Mouse (Mus musculus): ENCODE data around the gene Ehd1. TPM values are rescaled to one million over a fixed set of nuclear protein-coding genes. Genes with fewer than 3 reads are reported as not detected.

The Ehd1 gene
- polyA plus RNA-seq, 1 experiment = 285 TPM

DNA sequence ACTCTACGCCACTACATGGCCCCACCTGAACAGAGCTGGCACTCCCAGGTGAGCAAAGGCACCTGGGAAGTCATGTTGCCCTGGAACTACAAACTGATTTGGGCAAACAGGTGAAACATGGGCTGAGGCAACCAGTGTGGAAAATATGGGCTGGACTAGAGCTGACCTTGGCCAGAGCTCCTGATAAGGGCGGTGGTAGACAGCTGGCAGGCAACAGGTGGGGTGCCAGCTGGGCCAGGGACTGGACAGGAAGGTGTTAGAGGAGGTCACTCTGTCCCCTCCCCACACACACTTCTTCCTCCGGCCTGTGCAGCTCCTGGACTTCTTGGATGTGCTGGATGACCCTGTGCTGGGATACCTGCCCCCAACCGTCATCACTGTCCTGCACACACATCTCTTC lies 23.5 kb upstream of the Ehd1 start:
- Histone ChIP-seq H3K27ac (ENCODE audit: insufficient read depth, low read length) (no peak overlapping the region), H3K4me3 (ENCODE audit: extremely low read depth, insufficient read depth, insufficient read length) (no peak overlapping the region), H3K36me3 (ENCODE audit: control insufficient read depth, insufficient read depth, low read length) (peaks cover 78% of the 10 kb centered on the region), H3K27me3 (ENCODE audit: control insufficient read depth, insufficient read depth, low read length) (no peaks in the 10 kb centered on the region), H3K4me1 (ENCODE audit: control insufficient read depth, insufficient read depth, insufficient read length) (no peaks in the 10 kb centered on the region)
- DNase-seq (ENCODE audit: low read depth in 1 of 2, low spot score in 2 of 2) = no peak
- TF ChIP-seq CTCF (IDR thresholded peaks at IDR 0.05; ENCODE audit: extremely low read depth, insufficient read depth, insufficient read length, insufficient replicate concordance) (no peak), POLR2A (IDR thresholded peaks at IDR 0.05; ENCODE audit: low read depth, low read length) (no peak)
- 92% methylated on average over 4 of the region's 4 CpGs for whole genome bisulfite sequencing

DNA sequence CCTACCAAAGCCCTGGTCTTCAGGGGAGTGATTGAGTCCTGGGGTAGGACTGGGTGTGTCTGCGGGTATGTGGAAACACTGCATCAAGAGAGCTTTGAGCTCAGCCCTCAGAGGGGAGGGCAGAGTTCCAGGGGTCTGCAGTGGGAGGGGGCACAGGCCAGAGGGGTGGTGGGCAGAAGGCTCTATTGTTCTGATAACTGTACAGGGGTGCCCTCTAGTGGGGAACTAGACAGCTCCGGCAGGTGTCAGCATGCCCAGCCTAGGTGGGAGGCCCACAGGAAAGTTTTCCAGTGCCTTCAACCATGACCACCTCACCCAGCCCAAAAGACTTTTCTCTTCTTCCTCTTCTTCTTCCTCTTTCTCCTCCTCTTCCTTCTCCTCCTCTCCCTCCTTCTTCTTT lies 16.1 kb upstream of the Ehd1 start:
- Histone ChIP-seq H3K27ac (ENCODE audit: insufficient read depth, low read length) (no peak overlapping the region), H3K4me3 (ENCODE audit: extremely low read depth, insufficient read depth, insufficient read length) (no peak overlapping the region), H3K4me1 (ENCODE audit: control insufficient read depth, insufficient read depth, insufficient read length) (no peaks in the 10 kb centered on the region), H3K27me3 (ENCODE audit: control insufficient read depth, insufficient read depth, low read length) (no peaks in the 10 kb centered on the region), H3K36me3 (ENCODE audit: control insufficient read depth, insufficient read depth, low read length) (peaks cover 42% of the 10 kb centered on the region)
- 69% methylated on average over 2 of the region's 2 CpGs for WGBS
- TF ChIP-seq CTCF (IDR thresholded peaks at IDR 0.05; ENCODE audit: extremely low read depth, insufficient read depth, insufficient read length, insufficient replicate concordance) = peak; percentile 54; the same call in 1 of the 2 replicates
- TF ChIP-seq POLR2A (IDR thresholded peaks at IDR 0.05; ENCODE audit: low read depth, low read length) = no peak
- DNase-seq (ENCODE audit: low read depth in 1 of 2, low spot score in 2 of 2) = peak in 1 of 2 experiments; percentile 34

DNA sequence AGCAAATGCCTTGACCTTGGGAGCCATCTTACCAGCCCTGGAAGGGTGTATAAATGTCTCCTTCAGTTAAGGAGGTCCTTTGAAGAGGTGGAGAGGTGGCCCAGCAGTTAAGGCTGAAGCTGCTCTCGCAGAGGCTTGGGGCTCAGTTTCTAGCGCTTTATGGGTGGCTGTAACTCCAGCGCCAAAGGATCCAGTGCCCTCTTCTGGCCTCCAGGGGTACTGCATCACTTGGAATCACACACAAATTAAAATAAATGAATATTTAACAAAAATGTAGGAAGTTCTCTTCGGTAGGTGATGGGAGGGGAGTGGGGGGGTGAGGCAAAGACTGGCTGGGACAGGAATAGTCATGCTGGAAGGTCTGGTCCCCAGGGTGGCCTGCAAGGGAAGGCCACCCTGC lies 15.6 kb upstream of the Ehd1 start:
- no peak for DNase-seq (ENCODE audit: low read depth in 1 of 2, low spot score in 2 of 2)
- H3K27me3 ChIP-seq (ENCODE audit: control insufficient read depth, insufficient read depth, low read length) = no peaks in the 10 kb centered on the region
- 85% methylated on average over 4 of the region's 4 CpGs for WGBS
- peaks cover 37% of the 10 kb centered on the region for H3K36me3 ChIP-seq (ENCODE audit: control insufficient read depth, insufficient read depth, low read length)
- no peak for TF ChIP-seq CTCF (IDR thresholded peaks at IDR 0.05; ENCODE audit: extremely low read depth, insufficient read depth, insufficient read length, insufficient replicate concordance)
- no peak for TF ChIP-seq POLR2A (IDR thresholded peaks at IDR 0.05; ENCODE audit: low read depth, low read length)
- no peaks in the 10 kb centered on the region for H3K4me1 ChIP-seq (ENCODE audit: control insufficient read depth, insufficient read depth, insufficient read length)
- no peak overlapping the region for H3K4me3 ChIP-seq (ENCODE audit: extremely low read depth, insufficient read depth, insufficient read length)
- no peak overlapping the region for H3K27ac ChIP-seq (ENCODE audit: insufficient read depth, low read length)

DNA sequence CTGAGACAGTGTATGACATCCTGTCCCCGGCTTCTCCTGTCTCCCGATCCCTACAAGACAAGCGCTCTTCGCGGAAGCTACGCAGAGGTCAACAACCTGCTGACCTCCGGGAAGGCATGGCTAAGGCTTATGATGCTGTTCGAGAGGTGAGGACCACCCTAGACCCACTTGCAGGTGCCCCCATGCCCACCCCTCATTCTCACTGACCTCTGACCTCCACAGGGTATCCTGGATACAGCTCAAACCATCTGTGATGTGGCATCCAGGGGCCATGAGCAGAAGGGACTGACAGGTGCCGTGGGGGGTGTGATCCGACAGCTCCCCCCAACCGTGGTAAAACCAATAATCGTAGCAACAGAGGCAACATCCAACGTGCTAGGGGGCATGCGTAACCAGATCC lies 15.1 kb upstream of the Ehd1 start:
- Histone ChIP-seq H3K27me3 (ENCODE audit: control insufficient read depth, insufficient read depth, low read length) (no peaks in the 10 kb centered on the region), H3K4me1 (ENCODE audit: control insufficient read depth, insufficient read depth, insufficient read length) (no peaks in the 10 kb centered on the region), H3K27ac (ENCODE audit: insufficient read depth, low read length) (no peak overlapping the region), H3K4me3 (ENCODE audit: extremely low read depth, insufficient read depth, insufficient read length) (no peak overlapping the region), H3K36me3 (ENCODE audit: control insufficient read depth, insufficient read depth, low read length) (peaks cover 34% of the 10 kb centered on the region)
- DNase-seq (ENCODE audit: low read depth in 1 of 2, low spot score in 2 of 2) = no peak
- no peak for TF ChIP-seq CTCF (IDR thresholded peaks at IDR 0.05; ENCODE audit: extremely low read depth, insufficient read depth, insufficient read length, insufficient replicate concordance)
- no peak for TF ChIP-seq POLR2A (IDR thresholded peaks at IDR 0.05; ENCODE audit: low read depth, low read length)
- 98% methylated on average over 14 of the region's 14 CpGs for WGBS

DNA sequence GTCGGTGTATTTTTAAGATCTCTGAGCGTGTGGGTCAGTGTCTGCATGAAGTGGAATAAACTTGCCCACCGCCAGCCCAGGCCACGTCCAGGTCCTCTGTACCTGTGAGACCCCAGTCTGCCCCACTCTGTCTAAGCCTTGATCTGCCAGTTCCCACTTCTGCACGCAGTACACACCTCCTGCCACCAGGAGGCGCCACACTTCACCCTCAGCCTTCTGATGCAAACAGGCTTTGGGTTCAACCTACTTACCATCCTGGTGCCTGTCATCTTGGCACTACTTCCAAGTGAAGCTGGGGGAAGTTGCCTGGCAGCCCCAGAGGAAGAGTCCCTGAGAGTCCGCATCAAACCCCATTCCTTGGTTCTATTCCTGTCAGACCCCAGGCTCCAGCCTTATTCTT lies 14.3 kb upstream of the Ehd1 start:
- TF ChIP-seq CTCF (IDR thresholded peaks at IDR 0.05; ENCODE audit: extremely low read depth, insufficient read depth, insufficient read length, insufficient replicate concordance) = peak; percentile 97
- TF ChIP-seq POLR2A (IDR thresholded peaks at IDR 0.05; ENCODE audit: low read depth, low read length) = no peak
- no peak overlapping the region for H3K27ac ChIP-seq (ENCODE audit: insufficient read depth, low read length)
- H3K36me3 ChIP-seq (ENCODE audit: control insufficient read depth, insufficient read depth, low read length) = peaks cover 25% of the 10 kb centered on the region
- DNase-seq (ENCODE audit: low read depth in 1 of 2, low spot score in 2 of 2) = peak; percentile 56 to 66
- H3K4me3 ChIP-seq (ENCODE audit: extremely low read depth, insufficient read depth, insufficient read length) = no peak overlapping the region
- H3K27me3 ChIP-seq (ENCODE audit: control insufficient read depth, insufficient read depth, low read length) = no peaks in the 10 kb centered on the region
- WGBS = 64% methylated on average over 7 of the region's 7 CpGs
- H3K4me1 ChIP-seq (ENCODE audit: control insufficient read depth, insufficient read depth, insufficient read length) = no peaks in the 10 kb centered on the region

DNA sequence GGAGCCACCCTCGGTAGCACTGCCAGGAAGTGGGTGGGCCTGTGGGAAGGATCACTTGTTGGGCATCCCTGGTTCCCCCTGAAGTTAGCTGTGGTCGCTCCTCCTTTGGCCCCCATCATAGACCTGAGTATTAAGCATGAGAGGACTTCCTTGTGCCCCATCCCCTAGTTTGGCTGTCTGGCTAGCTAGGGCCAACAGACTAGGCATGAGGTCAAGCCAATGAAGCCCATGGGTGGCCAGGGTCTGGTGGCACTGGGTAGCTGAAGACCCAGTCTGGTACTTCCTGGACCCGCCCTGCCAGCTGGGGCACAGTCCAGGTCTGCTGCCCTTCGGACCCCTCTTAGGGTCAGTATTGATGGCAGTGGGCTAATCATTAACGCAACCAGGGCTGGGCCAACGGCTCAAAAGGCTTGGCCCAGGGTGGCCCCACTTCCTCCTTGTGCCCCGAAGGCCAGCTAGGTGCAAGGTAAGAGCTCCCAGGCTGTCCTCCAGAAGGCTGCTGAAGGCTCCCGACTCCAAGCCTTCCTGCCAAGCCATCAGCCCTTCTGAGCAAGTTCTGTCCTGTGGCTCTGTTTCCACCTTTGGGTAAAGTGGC lies 13.6 kb upstream of the Ehd1 start:
- no peaks in the 10 kb centered on the region for H3K4me1 ChIP-seq (ENCODE audit: control insufficient read depth, insufficient read depth, insufficient read length)
- no peak for DNase-seq (ENCODE audit: low read depth in 1 of 2, low spot score in 2 of 2)
- H3K27ac ChIP-seq (ENCODE audit: insufficient read depth, low read length) = no peak overlapping the region
- H3K36me3 ChIP-seq (ENCODE audit: control insufficient read depth, insufficient read depth, low read length) = peaks cover 19% of the 10 kb centered on the region
- H3K27me3 ChIP-seq (ENCODE audit: control insufficient read depth, insufficient read depth, low read length) = no peaks in the 10 kb centered on the region
- H3K4me3 ChIP-seq (ENCODE audit: extremely low read depth, insufficient read depth, insufficient read length) = no peak overlapping the region
- TF ChIP-seq CTCF (IDR thresholded peaks at IDR 0.05; ENCODE audit: extremely low read depth, insufficient read depth, insufficient read length, insufficient replicate concordance) (no peak), POLR2A (IDR thresholded peaks at IDR 0.05; ENCODE audit: low read depth, low read length) (no peak)
- 77% methylated on average over 8 of the region's 8 CpGs for WGBS

DNA sequence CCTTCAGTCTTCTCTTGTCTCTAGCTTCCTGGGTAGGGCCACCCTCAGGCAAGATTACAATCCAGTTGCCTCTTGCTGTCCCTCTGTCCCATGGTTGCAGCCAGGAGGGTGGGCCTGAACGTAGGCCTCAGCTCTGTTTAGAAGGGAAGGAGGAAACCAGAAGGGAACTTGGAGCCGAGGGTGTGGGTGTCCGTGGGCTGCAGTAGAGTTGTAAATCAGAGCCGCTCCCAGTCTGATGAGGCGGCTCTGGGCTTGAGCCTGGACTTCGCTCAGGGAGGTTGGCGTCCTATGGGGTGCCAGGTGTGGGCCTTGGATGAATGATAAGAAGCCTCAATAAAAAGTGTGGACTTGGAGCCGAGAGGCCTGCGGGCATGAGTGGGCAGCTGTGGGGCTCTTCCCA lies 12.3 kb upstream of the Ehd1 start:
- H3K4me3 ChIP-seq (ENCODE audit: extremely low read depth, insufficient read depth, insufficient read length) = no peak overlapping the region
- peaks cover 8% of the 10 kb centered on the region; the same call in 1 of the 2 replicates for H3K36me3 ChIP-seq (ENCODE audit: control insufficient read depth, insufficient read depth, low read length)
- DNase-seq (ENCODE audit: low read depth in 1 of 2, low spot score in 2 of 2) = no peak
- no peak overlapping the region for H3K27ac ChIP-seq (ENCODE audit: insufficient read depth, low read length)
- no peaks in the 10 kb centered on the region for H3K27me3 ChIP-seq (ENCODE audit: control insufficient read depth, insufficient read depth, low read length)
- 71% methylated on average over 9 of the region's 9 CpGs for WGBS
- TF ChIP-seq CTCF (IDR thresholded peaks at IDR 0.05; ENCODE audit: extremely low read depth, insufficient read depth, insufficient read length, insufficient replicate concordance) = no peak
- TF ChIP-seq POLR2A (IDR thresholded peaks at IDR 0.05; ENCODE audit: low read depth, low read length) = no peak
- no peaks in the 10 kb centered on the region for H3K4me1 ChIP-seq (ENCODE audit: control insufficient read depth, insufficient read depth, insufficient read length)

Data from spleen, adult 2 months (tissue).